Mouse (Mus musculus) forebrain, embryonic 11.5 days (tissue): ENCODE data around the gene Rbm4b. TPM values are rescaled to one million over a fixed set of nuclear protein-coding genes. Genes with fewer than 3 reads are reported as not detected.

ENCODE experiments used
- ATAC-seq: fragments of 200-750 bp; cut with Nextera tagmentation; replicated peaks from 2 replicates; pipeline ENCODE4 v1.8.0; 2017; ENCODE audit warnings: moderate TSS enrichment; ENCODE audit not compliant: low FRiP score
- DNase-seq: peaks from one replicate; pipeline ENCODE4 v3.0.0-alpha.2; 2017; ENCODE audit warnings: low spot score
- H3K27ac ChIP-seq: fragments of 300-500 bp; sonication (generic); 2 replicates; pipeline ENCODE4 v1.5.1; 2014; ENCODE audit warnings: low read depth, low read length
- H3K27me3 ChIP-seq: fragments of 300-500 bp; sonication (generic); 2 replicates; pipeline ENCODE4 v1.6.1; 2014; ENCODE audit warnings: mild to moderate bottlenecking, low read length, mixed read lengths; ENCODE audit not compliant: control insufficient read depth, insufficient read depth
- H3K36me3 ChIP-seq: fragments of 300-500 bp; sonication (generic); 2 replicates; pipeline ENCODE4 v1.6.1; 2014; ENCODE audit warnings: mild to moderate bottlenecking, low read length, moderate library complexity, mixed read lengths; ENCODE audit not compliant: control insufficient read depth, insufficient read depth
- H3K4me1 ChIP-seq: fragments of 300-500 bp; sonication (generic); replicated peaks from 2 replicates; pipeline ENCODE4 v1.6.1; 2014; ENCODE audit warnings: low read length, mixed read lengths; ENCODE audit not compliant: control insufficient read depth, insufficient read depth
- H3K4me2 ChIP-seq: fragments of 300-500 bp; sonication (generic); 2 replicates; pipeline ENCODE4 v1.6.1; 2014; ENCODE audit warnings: low read depth, mild to moderate bottlenecking, low read length, moderate library complexity, mixed read lengths; ENCODE audit not compliant: severe bottlenecking
- H3K4me3 ChIP-seq: fragments of 300-500 bp; sonication (generic); 2 replicates; pipeline ENCODE4 v1.5.1; 2014; ENCODE audit warnings: low read depth, low read length
- H3K9ac ChIP-seq: fragments of 300-500 bp; sonication (generic); 2 replicates; pipeline ENCODE4 v1.6.1; 2014; ENCODE audit warnings: low read length
- H3K9me3 ChIP-seq: fragments of 300-500 bp; sonication (generic); 2 replicates; pipeline ENCODE4 v1.6.1; 2016; ENCODE audit warnings: low read length, mixed read lengths; ENCODE audit not compliant: control insufficient read depth
- WGBS: fragments of 180-500 bp; shearing (Covaris S2); extraction: QIAGEN DNeasy Blood & Tissue Kit; methylation state at CpG from one replicate; pipeline ENCODE4 v1.1.7; 2014; 5-methylcytosine and 5-hydroxymethylcytosine counted together
- polyA plus RNA-seq: library from polyadenylated mRNA; unstranded; fragments of >200 nt; fragmentation: Nextera tagmentation; extraction: Ambion mirVana; gene quantifications from 2 replicates; pipeline ENCODE4 v1.2.1, GENCODE M21; 2014

Rbm4b gene
- polyA plus RNA-seq, 1 experiment from 2014 or later: 136 TPM

- ATAC-seq: no peak
- Histone ChIP-seq H3K4me2 (no peak overlapping the region), H3K36me3 (no peaks in the 10 kb centered on the region; the same call in 1 of the 2 replicates), H3K27me3 (no peaks in the 10 kb centered on the region), H3K27ac (no peak overlapping the region), H3K9ac (no peak overlapping the region), H3K4me3 (no peak overlapping the region), H3K4me1 (no peaks in the 10 kb centered on the region), H3K9me3 (no peaks in the 10 kb centered on the region)
- WGBS: 87% methylated on average over 5 of the region's 5 CpGs
- peak; percentile 19 for DNase-seq
These were observed 16.5 kb upstream of the Rbm4b start for GRCm38 (mm10) chr19:4739762-4740161.

DNA sequence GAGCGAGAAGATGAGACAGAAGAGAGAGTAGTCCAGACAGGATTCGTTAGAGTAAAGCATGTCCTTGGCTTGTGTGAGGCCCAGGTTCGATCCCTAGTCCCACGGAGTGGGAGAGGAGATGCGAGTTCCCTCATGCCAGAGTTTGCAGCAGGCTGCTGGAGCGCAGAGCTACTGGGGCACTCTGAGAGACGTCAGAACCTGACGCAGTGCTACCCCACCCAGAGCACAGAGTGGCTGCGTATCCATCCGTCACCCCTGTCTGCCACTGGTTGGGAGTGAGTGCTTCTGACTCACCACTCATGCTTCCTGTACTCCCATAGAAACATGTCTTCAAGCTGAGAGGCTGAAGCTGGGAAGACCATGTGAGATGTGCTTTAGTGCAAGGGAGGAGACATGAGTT, 14.8 kb upstream of the Rbm4b start:
- WGBS: 87% methylated on average over 10 of the region's 10 CpGs

DNA sequence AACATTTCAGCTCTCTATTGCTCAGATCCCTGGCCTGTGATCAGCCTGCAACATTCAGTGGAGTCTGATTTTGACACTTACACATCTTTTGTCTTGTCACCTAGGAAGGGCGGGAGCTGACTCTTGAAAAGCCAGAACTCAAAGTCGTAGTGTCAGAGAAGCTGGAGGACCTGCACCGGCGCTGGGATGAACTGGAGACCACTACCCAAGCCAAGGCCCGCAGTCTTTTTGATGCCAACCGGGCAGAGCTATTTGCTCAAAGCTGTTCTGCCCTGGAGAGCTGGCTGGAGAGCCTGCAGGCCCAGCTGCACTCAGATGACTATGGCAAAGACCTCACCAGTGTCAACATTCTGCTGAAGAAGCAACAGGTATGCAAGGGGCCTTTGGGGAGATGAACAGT, 14.1 kb upstream of the Rbm4b start:
- Histone ChIP-seq H3K36me3 (no peaks in the 10 kb centered on the region; the same call in 1 of the 2 replicates), H3K4me1 (no peaks in the 10 kb centered on the region), H3K9me3 (no peaks in the 10 kb centered on the region), H3K4me3 (no peak overlapping the region), H3K4me2 (no peak overlapping the region), H3K9ac (no peak overlapping the region), H3K27ac (no peak overlapping the region), H3K27me3 (no peaks in the 10 kb centered on the region)
- no peak for ATAC-seq
- WGBS: 92% methylated on average over 6 of the region's 6 CpGs
- peak; percentile 41 for DNase-seq

More for the DNA sequence above, 14.8 kb upstream of the Rbm4b start:
- no peaks in the 10 kb centered on the region for H3K9me3 ChIP-seq
- H3K27ac ChIP-seq: no peak overlapping the region
- peak; percentile 51 for DNase-seq
- H3K4me3 ChIP-seq: no peak overlapping the region
- no peak for ATAC-seq
- H3K4me2 ChIP-seq: no peak overlapping the region
- no peaks in the 10 kb centered on the region; the same call in 1 of the 2 replicates for H3K36me3 ChIP-seq
- H3K27me3 ChIP-seq: no peaks in the 10 kb centered on the region
- H3K9ac ChIP-seq: no peak overlapping the region
- H3K4me1 ChIP-seq: no peaks in the 10 kb centered on the region

GRCm38 (mm10) chr19:4743524-4743923, 12.8 kb upstream of the Rbm4b start:
- Histone ChIP-seq H3K4me2 (no peak overlapping the region), H3K9me3 (no peaks in the 10 kb centered on the region), H3K9ac (no peak overlapping the region), H3K27me3 (no peaks in the 10 kb centered on the region), H3K36me3 (no peaks in the 10 kb centered on the region; the same call in 1 of the 2 replicates), H3K27ac (no peak overlapping the region), H3K4me3 (no peak overlapping the region), H3K4me1 (no peaks in the 10 kb centered on the region)
- DNase-seq (no peak), ATAC-seq (no peak)
- 37% methylated on average over 5 of the region's 5 CpGs for WGBS

- DNase-seq: no peak
- H3K4me2 ChIP-seq: no peak overlapping the region
- whole genome bisulfite sequencing: 84% methylated on average over 14 of the region's 14 CpGs
- no peak overlapping the region for H3K9ac ChIP-seq
- H3K36me3 ChIP-seq: no peaks in the 10 kb centered on the region; the same call in 1 of the 2 replicates
- H3K27ac ChIP-seq: no peak overlapping the region
- no peak for ATAC-seq
- no peaks in the 10 kb centered on the region for H3K27me3 ChIP-seq
- H3K9me3 ChIP-seq: no peaks in the 10 kb centered on the region
- no peaks in the 10 kb centered on the region for H3K4me1 ChIP-seq
- no peak overlapping the region for H3K4me3 ChIP-seq
These were observed 12.3 kb upstream of the Rbm4b start for GRCm38 (mm10) chr19:4744026-4744425.

DNA sequence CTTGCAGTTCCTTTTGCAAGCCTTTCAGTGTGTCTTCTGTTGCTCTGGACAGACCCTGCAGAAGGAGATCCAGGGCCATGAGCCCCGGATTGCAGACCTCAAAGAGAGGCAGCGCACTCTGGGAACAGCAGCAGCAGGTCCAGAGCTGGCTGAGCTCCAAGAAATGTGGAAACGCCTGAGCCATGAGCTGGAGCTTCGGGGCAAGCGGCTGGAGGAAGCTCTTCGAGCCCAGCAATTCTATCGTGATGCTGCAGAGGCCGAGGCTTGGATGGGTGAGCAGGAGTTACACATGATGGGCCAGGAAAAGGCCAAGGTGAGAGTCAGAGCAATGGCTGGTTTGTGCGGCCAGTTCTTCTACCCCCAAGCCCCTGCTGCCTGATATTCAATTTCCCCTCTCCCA, 11.2 kb upstream of the Rbm4b start:
- no peak for DNase-seq
- Histone ChIP-seq H3K36me3 (no peaks in the 10 kb centered on the region; the same call in 1 of the 2 replicates), H3K4me3 (no peak overlapping the region), H3K4me2 (no peak overlapping the region), H3K27me3 (no peaks in the 10 kb centered on the region), H3K9me3 (no peaks in the 10 kb centered on the region), H3K4me1 (no peaks in the 10 kb centered on the region), H3K27ac (no peak overlapping the region), H3K9ac (no peak overlapping the region)
- 89% methylated on average over 9 of the region's 9 CpGs for WGBS
- no peak for ATAC-seq

GRCm38 (mm10) chr19:4745681-4746080, 10.6 kb upstream of the Rbm4b start:
- ATAC-seq: no peak
- Histone ChIP-seq H3K36me3 (no peaks in the 10 kb centered on the region; the same call in 1 of the 2 replicates), H3K27ac (no peak overlapping the region), H3K4me2 (no peak overlapping the region), H3K4me1 (no peaks in the 10 kb centered on the region), H3K27me3 (no peaks in the 10 kb centered on the region), H3K9me3 (no peaks in the 10 kb centered on the region), H3K4me3 (no peak overlapping the region), H3K9ac (no peak overlapping the region)
- DNase-seq: no peak
- WGBS: 94% methylated on average over 10 of the region's 10 CpGs

GRCm38 (mm10) chr19:4746611-4747010, 9.7 kb upstream of the Rbm4b start:
- Histone ChIP-seq H3K4me1 (no peaks in the 10 kb centered on the region), H3K9ac (no peak overlapping the region), H3K27ac (no peak overlapping the region), H3K4me3 (no peak overlapping the region), H3K27me3 (no peaks in the 10 kb centered on the region), H3K9me3 (no peaks in the 10 kb centered on the region), H3K4me2 (no peak overlapping the region), H3K36me3 (no peaks in the 10 kb centered on the region; the same call in 1 of the 2 replicates)
- DNase-seq (no peak), ATAC-seq (no peak)
- WGBS: 90% methylated on average over 14 of the region's 14 CpGs

- WGBS: 91% methylated on average over 9 of the region's 9 CpGs
These were observed 8.5 kb upstream of the Rbm4b start for GRCm38 (mm10) chr19:4747631-4748312.

More at GRCm38 (mm10) chr19:4747631-4748312, 8.5 kb upstream of the Rbm4b start:
- DNase-seq (no peak), ATAC-seq (no peak)
- no peaks in the 10 kb centered on the region for H3K27me3 ChIP-seq
- H3K4me2 ChIP-seq: no peak overlapping the region
- H3K27ac ChIP-seq: no peak overlapping the region
- H3K4me3 ChIP-seq: no peak overlapping the region
- no peaks in the 10 kb centered on the region for H3K4me1 ChIP-seq
- no peak overlapping the region for H3K9ac ChIP-seq
- H3K9me3 ChIP-seq: no peaks in the 10 kb centered on the region
- H3K36me3 ChIP-seq: no peaks in the 10 kb centered on the region; the same call in 1 of the 2 replicates
